Mouse (Mus musculus): ENCODE data around the gene Serpini1. TPM values are rescaled to one million over a fixed set of nuclear protein-coding genes. Genes with fewer than 3 reads are reported as not detected.

Serpini1 gene
- polyA plus RNA-seq, 1 experiment from 2014 or later = 2.3 TPM

DNA sequence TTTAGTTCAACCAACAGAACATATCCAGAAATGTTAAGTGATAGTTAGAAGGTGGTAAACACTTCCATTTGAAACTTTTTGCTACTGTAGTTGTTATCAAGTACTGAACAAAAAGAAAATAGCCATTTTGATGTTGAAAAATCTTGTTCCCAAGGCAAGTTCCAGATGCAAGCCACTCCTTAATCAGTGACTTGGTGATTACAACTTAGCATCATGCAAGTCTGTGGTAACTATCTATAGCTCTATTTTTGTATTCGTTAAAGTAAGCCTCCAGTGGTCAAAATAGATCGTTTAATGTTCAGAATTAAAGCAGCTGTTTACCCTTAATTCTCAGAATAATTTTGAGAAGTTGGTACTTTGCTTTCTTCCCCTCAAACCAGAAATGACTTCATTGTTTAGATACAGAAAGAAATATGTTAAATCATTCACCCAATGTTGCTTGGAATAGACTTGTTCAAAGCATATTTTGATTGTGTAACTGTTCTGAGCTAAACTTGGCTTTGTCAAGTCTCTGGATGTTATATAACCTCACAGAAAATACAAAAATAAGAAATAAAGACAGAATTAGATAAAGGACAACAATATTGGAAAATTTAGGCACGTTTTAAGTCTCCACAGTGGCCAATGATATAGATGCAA is 130.0 kb downstream of the Serpini1 start:
- Histone ChIP-seq H3K9me3 (replicated peaks; ENCODE audit: control insufficient read depth, low read length) (no peaks in the 10 kb centered on the region), H3K4me2 (no peak overlapping the region), H3K27ac (ENCODE audit: low read depth, low read length) (no peak overlapping the region), H3K36me3 (ENCODE audit: control insufficient read depth, insufficient read depth, low read length) (no peaks in the 10 kb centered on the region), H3K4me1 (ENCODE audit: control insufficient read depth, insufficient read depth, low read length) (no peaks in the 10 kb centered on the region), H3K4me3 (ENCODE audit: low read depth, low read length) (no peak overlapping the region), H3K9ac (ENCODE audit: low read depth, low read length) (no peak overlapping the region), H3K27me3 (ENCODE audit: control insufficient read depth, insufficient read depth, low read length) (no peaks in the 10 kb centered on the region)
- no peak for ATAC-seq (replicated peaks; ENCODE audit: insufficient number of reproducible peaks, low FRiP score, low TSS enrichment)
- WGBS (ENCODE audit: insufficient replicate concordance) = 72% methylated on average over 3 of the region's 3 CpGs

- no peak overlapping the region for H3K4me2 ChIP-seq
- no peaks in the 10 kb centered on the region for H3K4me1 ChIP-seq (ENCODE audit: control insufficient read depth, insufficient read depth, low read length)
- ATAC-seq (replicated peaks; ENCODE audit: insufficient number of reproducible peaks, low FRiP score, low TSS enrichment) = no peak
Observed at GRCm38 (mm10) chr3:75690321-75690720, 133.0 kb downstream of the Serpini1 start.

DNA sequence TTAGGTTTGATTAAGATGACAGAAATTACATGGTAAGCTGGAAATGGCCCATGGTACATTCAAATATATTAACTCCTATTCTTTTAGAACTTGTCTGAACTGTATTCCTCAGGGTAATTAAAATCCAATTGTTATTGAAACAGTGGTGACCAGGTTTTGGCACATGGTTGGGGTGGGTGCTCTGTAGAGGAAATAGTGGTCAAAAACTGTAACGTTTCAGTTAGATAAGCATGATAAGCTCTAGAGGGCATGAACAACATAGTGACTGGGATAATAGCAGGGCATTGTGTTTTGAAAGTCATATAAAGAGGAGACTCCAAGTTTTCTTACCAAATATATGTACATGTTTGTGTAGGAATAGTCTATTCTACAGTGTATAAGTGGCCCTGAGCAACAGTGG is 134.7 kb downstream of the Serpini1 start:
- no peak overlapping the region for H3K4me2 ChIP-seq
- H3K36me3 ChIP-seq (ENCODE audit: control insufficient read depth, insufficient read depth, low read length) = no peaks in the 10 kb centered on the region
- peaks cover 2% of the 10 kb centered on the region; the same call in 1 of the 2 replicates for H3K4me1 ChIP-seq (ENCODE audit: control insufficient read depth, insufficient read depth, low read length)
- no peaks in the 10 kb centered on the region for H3K27me3 ChIP-seq (ENCODE audit: control insufficient read depth, insufficient read depth, low read length)
- no peak for ATAC-seq (replicated peaks; ENCODE audit: insufficient number of reproducible peaks, low FRiP score, low TSS enrichment)
- H3K9ac ChIP-seq (ENCODE audit: low read depth, low read length) = no peak overlapping the region
- no peaks in the 10 kb centered on the region for H3K9me3 ChIP-seq (replicated peaks; ENCODE audit: control insufficient read depth, low read length)
- H3K27ac ChIP-seq (ENCODE audit: low read depth, low read length) = no peak overlapping the region
- WGBS (ENCODE audit: insufficient replicate concordance) = 45% methylated on average over 1 of the region's 1 CpGs
- no peak overlapping the region for H3K4me3 ChIP-seq (ENCODE audit: low read depth, low read length)

More at GRCm38 (mm10) chr3:75690321-75690720, 133.0 kb downstream of the Serpini1 start:
- H3K9ac ChIP-seq (ENCODE audit: low read depth, low read length) = no peak overlapping the region
- no peaks in the 10 kb centered on the region for H3K9me3 ChIP-seq (replicated peaks; ENCODE audit: control insufficient read depth, low read length)
- H3K36me3 ChIP-seq (ENCODE audit: control insufficient read depth, insufficient read depth, low read length) = no peaks in the 10 kb centered on the region
- H3K4me3 ChIP-seq (ENCODE audit: low read depth, low read length) = no peak overlapping the region
- H3K27me3 ChIP-seq (ENCODE audit: control insufficient read depth, insufficient read depth, low read length) = no peaks in the 10 kb centered on the region
- H3K27ac ChIP-seq (ENCODE audit: low read depth, low read length) = no peak overlapping the region

Other genes starting within 250 kb of the Serpini1 start
- not detected in 2 replicates for gene Wdr49, start 75.4 kb upstream of the Serpini1 start, polyA plus RNA-seq (2014; fragmentation: Nextera tagmentation; extraction: Ambion mirVana)
- 73.4 and 81.3 TPM in 2 replicates for gene Pdcd10, start 691 bp upstream of the Serpini1 start, polyA plus RNA-seq (2014; fragmentation: Nextera tagmentation; extraction: Ambion mirVana)
- gene Gm29133, start 190.7 kb downstream of the Serpini1 start, polyA plus RNA-seq (2014; fragmentation: Nextera tagmentation; extraction: Ambion mirVana) = not detected in 2 replicates